Mouse (Mus musculus): Measurements from ENCODE around the gene Map4. TPM values are rescaled to one million over a fixed set of nuclear protein-coding genes. Genes with fewer than 3 reads are reported as not detected.
"Not testable (repeated sequence)": the region's sequence is repeated elsewhere in the genome, so short reads cannot be mapped to it uniquely, and the experiment has no call there.

Map4 gene
- polyA plus RNA-seq, 1 experiment from 2014 or later: 69.1 TPM

GRCm38 (mm10) chr9:109969792-109970336 lies 38.6 kb downstream of the Map4 start:
- WGBS: 80% methylated on average over 4 of the region's 4 CpGs
- Histone ChIP-seq H3K4me1 (no peaks in the 10 kb centered on the region), H3K4me3 (no peak overlapping the region), H3K36me3 (no peaks in the 10 kb centered on the region), H3K27ac (no peak overlapping the region), H3K9me3 (no peaks in the 10 kb centered on the region), H3K27me3 (ENCODE audit: insufficient read depth, poor library complexity, severe bottlenecking) (no peaks in the 10 kb centered on the region)
- DNase-seq (ENCODE audit: low spot score): no peak

GRCm38 (mm10) chr9:109971711-109972110 lies 40.5 kb downstream of the Map4 start:
- WGBS: 97% methylated on average over 5 of the region's 5 CpGs
- not testable (repeated sequence) for H3K4me3 ChIP-seq; H3K27me3 ChIP-seq (ENCODE audit: insufficient read depth, poor library complexity, severe bottlenecking); H3K4me1 ChIP-seq; DNase-seq (ENCODE audit: low spot score); H3K27ac ChIP-seq; H3K36me3 ChIP-seq; H3K9me3 ChIP-seq

- not testable (repeated sequence) for H3K9me3 ChIP-seq; DNase-seq (ENCODE audit: low spot score); H3K27me3 ChIP-seq (ENCODE audit: insufficient read depth, poor library complexity, severe bottlenecking); H3K4me3 ChIP-seq; H3K27ac ChIP-seq; H3K4me1 ChIP-seq
- WGBS: 88% methylated on average over 4 of the region's 4 CpGs
- H3K36me3 ChIP-seq: peaks cover 37% of the 10 kb centered on the region
Measured at GRCm38 (mm10) chr9:109980223-109980622, 49.0 kb downstream of the Map4 start.

GRCm38 (mm10) chr9:109985416-109985815 lies 54.2 kb downstream of the Map4 start:
- 0 out of 2 replicates have a peak, but pooled peaks cover 3% of the 10 kb centered on the region for H3K4me1 ChIP-seq
- no peaks in the 10 kb centered on the region for H3K9me3 ChIP-seq
- H3K27me3 ChIP-seq (ENCODE audit: insufficient read depth, poor library complexity, severe bottlenecking): no peaks in the 10 kb centered on the region
- 31% methylated on average over 4 of the region's 4 CpGs for WGBS
- peak; percentile 84 for DNase-seq (ENCODE audit: low spot score)
- no peak overlapping the region for H3K27ac ChIP-seq
- peaks cover 28% of the 10 kb centered on the region for H3K36me3 ChIP-seq
- no peak overlapping the region for H3K4me3 ChIP-seq

GRCm38 (mm10) chr9:109989084-109989483 lies 57.8 kb downstream of the Map4 start:
- Histone ChIP-seq H3K4me3 (no peak overlapping the region), H3K36me3 (peaks cover 3% of the 10 kb centered on the region; the same call in 1 of the 2 replicates), H3K4me1 (0 out of 2 replicates have a peak, but pooled peaks cover 3% of the 10 kb centered on the region), H3K27me3 (ENCODE audit: insufficient read depth, poor library complexity, severe bottlenecking) (no peaks in the 10 kb centered on the region), H3K27ac (no peak overlapping the region), H3K9me3 (no peaks in the 10 kb centered on the region)
- DNase-seq (ENCODE audit: low spot score): no peak
- 93% methylated on average over 1 of the region's 1 CpGs for WGBS

- Histone ChIP-seq H3K36me3 (peaks cover 12% of the 10 kb centered on the region), H3K4me3 (no peak overlapping the region), H3K27ac (no peak overlapping the region), H3K27me3 (ENCODE audit: insufficient read depth, poor library complexity, severe bottlenecking) (no peaks in the 10 kb centered on the region), H3K4me1 (no peaks in the 10 kb centered on the region), H3K9me3 (no peaks in the 10 kb centered on the region)
- DNase-seq (ENCODE audit: low spot score): no peak
- WGBS: 90% methylated on average over 4 of the region's 4 CpGs
Measured at GRCm38 (mm10) chr9:109997441-109997840, 66.2 kb downstream of the Map4 start.

- H3K4me3 ChIP-seq: no peak overlapping the region
- WGBS: 70% methylated on average over 1 of the region's 1 CpGs
Measured at GRCm38 (mm10) chr9:110001946-110002345, 70.7 kb downstream of the Map4 start.

GRCm38 (mm10) chr9:110002413-110002812 lies 71.2 kb downstream of the Map4 start:
- H3K9me3 ChIP-seq: no peaks in the 10 kb centered on the region
- peaks cover 15% of the 10 kb centered on the region for H3K36me3 ChIP-seq
- H3K4me1 ChIP-seq: no peaks in the 10 kb centered on the region
- no peak for DNase-seq (ENCODE audit: low spot score)
- no peak overlapping the region for H3K27ac ChIP-seq
- WGBS: 83% methylated on average over 3 of the region's 3 CpGs
- no peak overlapping the region for H3K4me3 ChIP-seq
- H3K27me3 ChIP-seq (ENCODE audit: insufficient read depth, poor library complexity, severe bottlenecking): no peaks in the 10 kb centered on the region

More at GRCm38 (mm10) chr9:110001946-110002345, 70.7 kb downstream of the Map4 start:
- peaks cover 15% of the 10 kb centered on the region for H3K36me3 ChIP-seq
- H3K27ac ChIP-seq: no peak overlapping the region
- no peaks in the 10 kb centered on the region for H3K4me1 ChIP-seq
- no peaks in the 10 kb centered on the region for H3K9me3 ChIP-seq
- no peak for DNase-seq (ENCODE audit: low spot score)
- H3K27me3 ChIP-seq (ENCODE audit: insufficient read depth, poor library complexity, severe bottlenecking): no peaks in the 10 kb centered on the region

GRCm38 (mm10) chr9:110019224-110019623 lies 88.0 kb downstream of the Map4 start:
- DNase-seq (ENCODE audit: low spot score): no peak
- Histone ChIP-seq H3K27me3 (ENCODE audit: insufficient read depth, poor library complexity, severe bottlenecking) (no peaks in the 10 kb centered on the region), H3K36me3 (no peaks in the 10 kb centered on the region), H3K9me3 (no peaks in the 10 kb centered on the region), H3K4me1 (no peaks in the 10 kb centered on the region), H3K27ac (no peak overlapping the region), H3K4me3 (no peak overlapping the region)
- WGBS: 71% methylated on average over 7 of the region's 7 CpGs

GRCm38 (mm10) chr9:110020405-110020804 lies 89.1 kb downstream of the Map4 start:
- WGBS: 78% methylated on average over 5 of the region's 5 CpGs
- no peak overlapping the region for H3K27ac ChIP-seq
- no peaks in the 10 kb centered on the region for H3K27me3 ChIP-seq (ENCODE audit: insufficient read depth, poor library complexity, severe bottlenecking)
- DNase-seq (ENCODE audit: low spot score): no peak
- H3K36me3 ChIP-seq: no peaks in the 10 kb centered on the region
- H3K4me1 ChIP-seq: no peaks in the 10 kb centered on the region
- H3K9me3 ChIP-seq: no peaks in the 10 kb centered on the region
- no peak overlapping the region for H3K4me3 ChIP-seq

- Histone ChIP-seq H3K4me3 (no peak overlapping the region), H3K9me3 (no peaks in the 10 kb centered on the region), H3K36me3 (peaks cover 6% of the 10 kb centered on the region; the same call in 1 of the 2 replicates), H3K27me3 (ENCODE audit: insufficient read depth, poor library complexity, severe bottlenecking) (no peaks in the 10 kb centered on the region), H3K27ac (no peak overlapping the region), H3K4me1 (no peaks in the 10 kb centered on the region)
- WGBS: 97% methylated on average over 1 of the region's 1 CpGs
- DNase-seq (ENCODE audit: low spot score): no peak
Measured at GRCm38 (mm10) chr9:110021463-110021862, 90.2 kb downstream of the Map4 start.

GRCm38 (mm10) chr9:110022151-110022550 lies 90.9 kb downstream of the Map4 start:
- no peak overlapping the region for H3K4me3 ChIP-seq
- no peak for DNase-seq (ENCODE audit: low spot score)
- 93% methylated on average over 2 of the region's 2 CpGs for WGBS
- peaks cover 6% of the 10 kb centered on the region; the same call in 1 of the 2 replicates for H3K36me3 ChIP-seq
- H3K9me3 ChIP-seq: no peaks in the 10 kb centered on the region
- no peak overlapping the region for H3K27ac ChIP-seq
- H3K27me3 ChIP-seq (ENCODE audit: insufficient read depth, poor library complexity, severe bottlenecking): no peaks in the 10 kb centered on the region
- no peaks in the 10 kb centered on the region for H3K4me1 ChIP-seq

- no peak for DNase-seq (ENCODE audit: low spot score)
Measured at GRCm38 (mm10) chr9:110035091-110035490, 103.8 kb downstream of the Map4 start.

GRCm38 (mm10) chr9:110037895-110038294 lies 106.6 kb downstream of the Map4 start:
- Histone ChIP-seq H3K9me3 (no peaks in the 10 kb centered on the region), H3K4me3 (no peak overlapping the region), H3K36me3 (peaks cover 67% of the 10 kb centered on the region), H3K27ac (no peak overlapping the region), H3K27me3 (ENCODE audit: insufficient read depth, poor library complexity, severe bottlenecking) (no peaks in the 10 kb centered on the region), H3K4me1 (no peaks in the 10 kb centered on the region)
- DNase-seq (ENCODE audit: low spot score): no peak
- WGBS: 91% methylated on average over 8 of the region's 8 CpGs

More at GRCm38 (mm10) chr9:110035091-110035490, 103.8 kb downstream of the Map4 start:
- H3K36me3 ChIP-seq: peaks cover 68% of the 10 kb centered on the region
- H3K27ac ChIP-seq: no peak overlapping the region
- H3K27me3 ChIP-seq (ENCODE audit: insufficient read depth, poor library complexity, severe bottlenecking): no peaks in the 10 kb centered on the region
- WGBS: 79% methylated on average over 4 of the region's 4 CpGs
- H3K9me3 ChIP-seq: no peaks in the 10 kb centered on the region
- no peak overlapping the region for H3K4me3 ChIP-seq
- H3K4me1 ChIP-seq: no peaks in the 10 kb centered on the region

Measured in heart, embryonic 10.5 days (tissue).